Mouse (Mus musculus): ENCODE data around the gene Foxc1. TPM values are rescaled to one million over a fixed set of nuclear protein-coding genes. Genes with fewer than 3 reads are reported as not detected.

Gene Foxc1
- total RNA-seq (2021), result 1 to 10 TPM; 5.4 to 6.1 TPM
- long read RNA-seq, experiment 1, full-length matches to known transcripts, result 11 of 11 reads
- long read RNA-seq, experiment 1, partial matches to known transcripts, result 0 of 11 reads
- long read RNA-seq, experiment 1, other reads (novel, unspliced or antisense), result 0 of 11 reads
- long read RNA-seq, experiment 2, full-length matches to known transcripts, result 14 of 14 reads
- long read RNA-seq, experiment 2, partial matches to known transcripts, result 0 of 14 reads
- long read RNA-seq, experiment 2, other reads (novel, unspliced or antisense), result 0 of 14 reads

DNA sequence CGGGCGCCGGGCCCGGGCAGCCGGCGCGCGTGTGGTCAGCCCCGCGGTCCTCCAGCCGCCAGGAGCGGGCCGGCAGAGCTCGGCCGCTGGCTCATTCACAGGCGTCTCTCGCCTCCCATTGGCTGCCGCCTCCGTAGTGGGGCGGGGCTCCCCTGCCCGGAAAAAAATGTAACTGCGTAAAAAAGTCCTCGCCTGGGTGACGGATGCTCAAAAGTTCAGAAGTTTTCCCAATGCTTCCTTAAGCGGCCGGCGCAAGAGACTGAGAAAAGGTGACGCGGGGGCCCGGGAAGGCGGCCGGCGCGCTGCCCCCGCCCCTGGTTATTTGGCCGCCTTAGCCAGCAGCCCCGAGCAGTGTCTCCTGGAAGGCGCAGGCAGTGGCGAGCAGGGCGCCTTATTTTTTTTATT, at the start of gene Foxc1:
TSS of gene Foxc1 (plus strand) at position 206 of the 405 bp plus-strand sequence.
- DNase-seq (ENCODE audit: low spot score in 2 of 2), result no peak

DNA sequence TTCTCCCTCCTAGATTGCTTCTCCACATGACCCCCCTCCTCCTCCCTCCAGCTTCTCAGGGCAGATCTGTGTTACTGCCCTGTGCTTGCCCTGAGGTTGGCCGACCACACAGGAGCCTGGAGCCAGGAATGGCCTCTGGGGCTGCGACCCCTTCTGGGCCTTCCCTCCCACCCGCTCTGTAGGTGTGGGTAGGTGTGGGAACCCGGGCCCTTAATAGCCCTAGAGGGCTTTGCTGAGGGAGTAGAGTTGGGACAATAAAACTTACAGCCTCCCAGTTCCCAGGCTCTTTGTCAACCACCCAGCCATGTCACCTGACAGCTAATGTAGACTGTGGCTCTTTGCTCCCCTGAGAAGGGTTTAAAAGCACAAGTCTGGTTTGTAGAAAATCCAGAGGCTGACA, 46.0 kb upstream of the Foxc1 start:
- no peak for DNase-seq (ENCODE audit: low spot score in 2 of 2)

DNA sequence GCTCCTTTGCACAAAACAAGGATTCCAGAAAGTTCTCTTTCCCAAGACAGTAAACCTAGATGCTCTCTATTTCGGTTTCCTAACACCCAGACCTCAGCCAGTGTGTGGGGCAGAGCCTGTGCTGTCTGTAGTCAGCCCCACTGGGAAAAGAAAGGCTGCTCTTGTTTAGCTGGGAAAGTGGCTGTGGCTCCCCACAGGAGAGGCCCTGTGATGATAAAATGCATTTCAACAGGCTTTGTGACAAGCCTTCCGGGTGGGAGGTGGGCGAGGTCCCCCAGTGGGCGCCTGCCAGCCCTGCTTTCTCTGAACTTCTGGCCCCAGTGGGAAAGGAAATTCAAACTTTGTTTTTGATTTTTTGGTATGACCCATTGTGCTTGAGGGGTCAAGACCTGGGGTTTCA, 45.4 kb upstream of the Foxc1 start:
- no peak for DNase-seq (ENCODE audit: low spot score in 2 of 2)

DNA sequence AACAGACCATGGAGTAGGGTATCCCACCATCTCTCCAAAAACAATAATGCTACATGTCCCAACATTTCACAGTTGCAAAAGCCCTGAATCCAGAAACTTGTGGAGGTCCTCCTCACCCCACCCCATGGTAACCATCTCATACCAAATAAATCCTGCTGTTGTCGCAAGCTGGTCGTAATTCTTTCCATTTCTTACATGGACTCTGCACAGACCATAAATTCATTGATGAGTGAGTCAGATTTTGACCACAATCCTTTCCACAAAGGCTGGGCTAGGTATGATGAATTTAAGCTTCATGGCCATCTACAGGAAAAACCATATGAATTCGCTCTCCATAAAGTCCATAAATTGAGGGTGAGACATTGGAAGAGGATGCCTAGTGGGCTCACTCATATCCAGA, 42.0 kb upstream of the Foxc1 start:
- no peak for DNase-seq (ENCODE audit: low spot score in 2 of 2)

DNA sequence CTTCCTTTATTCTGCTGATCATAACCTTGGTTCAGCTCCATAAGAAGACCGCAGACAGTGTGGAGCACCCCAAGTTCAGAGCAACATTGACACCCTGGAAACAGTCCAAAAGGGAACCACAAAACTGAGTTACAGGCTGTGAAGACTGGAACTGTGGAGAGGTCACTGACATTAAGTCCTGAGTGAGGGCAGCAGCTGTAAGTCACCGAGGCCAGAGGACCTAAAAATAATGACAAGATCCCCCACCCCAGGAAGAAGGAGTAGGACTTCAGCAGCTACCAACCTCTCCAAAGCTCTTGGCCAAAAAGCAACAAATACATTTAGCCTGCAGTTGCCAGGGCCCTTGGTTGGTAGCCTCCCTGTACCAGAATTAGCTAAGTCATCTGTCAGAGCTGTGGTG, 40.9 kb upstream of the Foxc1 start:
- no peak for DNase-seq (ENCODE audit: low spot score in 2 of 2)

DNA sequence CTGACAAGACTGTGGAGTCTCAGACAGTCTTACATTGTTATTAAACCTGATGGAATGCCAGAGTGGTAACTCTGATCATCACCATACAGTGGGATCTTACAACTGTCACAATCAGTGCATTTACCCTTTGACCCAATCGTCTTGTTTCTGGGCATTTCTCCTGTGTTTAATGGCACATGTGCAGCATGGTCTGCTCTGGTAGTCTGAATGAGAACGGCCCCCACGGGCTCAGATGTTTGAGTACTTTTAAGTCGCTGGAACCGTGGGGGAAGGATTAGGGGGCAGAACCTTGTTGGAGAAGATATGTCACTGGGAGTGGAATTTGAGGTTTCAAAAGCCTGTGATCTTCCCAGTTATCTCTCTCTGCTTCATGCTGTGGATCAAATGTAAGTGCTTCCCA, 33.6 kb upstream of the Foxc1 start:
- DNase-seq (ENCODE audit: low spot score in 2 of 2), result no peak

DNA sequence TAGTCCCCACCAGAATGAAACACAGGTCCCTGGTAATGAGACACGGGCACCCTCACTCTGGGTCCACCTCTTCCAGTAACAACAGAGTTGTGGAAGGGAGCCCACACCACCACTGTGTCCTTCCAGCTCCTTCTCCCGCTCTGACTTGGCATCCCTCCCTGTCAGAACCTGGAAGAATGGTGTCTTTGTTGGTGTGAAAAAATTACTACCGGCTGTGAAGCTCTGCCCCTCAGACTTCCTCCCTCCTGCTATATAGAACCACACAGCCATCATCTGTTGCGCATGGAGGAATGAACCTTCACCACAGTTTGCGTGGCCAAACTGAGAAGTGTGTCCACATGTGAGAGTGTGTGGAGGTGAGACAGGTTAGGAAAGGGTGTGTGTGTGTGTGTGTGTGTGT, 30.7 kb upstream of the Foxc1 start:
- no peak for DNase-seq (ENCODE audit: low spot score in 2 of 2)

DNA sequence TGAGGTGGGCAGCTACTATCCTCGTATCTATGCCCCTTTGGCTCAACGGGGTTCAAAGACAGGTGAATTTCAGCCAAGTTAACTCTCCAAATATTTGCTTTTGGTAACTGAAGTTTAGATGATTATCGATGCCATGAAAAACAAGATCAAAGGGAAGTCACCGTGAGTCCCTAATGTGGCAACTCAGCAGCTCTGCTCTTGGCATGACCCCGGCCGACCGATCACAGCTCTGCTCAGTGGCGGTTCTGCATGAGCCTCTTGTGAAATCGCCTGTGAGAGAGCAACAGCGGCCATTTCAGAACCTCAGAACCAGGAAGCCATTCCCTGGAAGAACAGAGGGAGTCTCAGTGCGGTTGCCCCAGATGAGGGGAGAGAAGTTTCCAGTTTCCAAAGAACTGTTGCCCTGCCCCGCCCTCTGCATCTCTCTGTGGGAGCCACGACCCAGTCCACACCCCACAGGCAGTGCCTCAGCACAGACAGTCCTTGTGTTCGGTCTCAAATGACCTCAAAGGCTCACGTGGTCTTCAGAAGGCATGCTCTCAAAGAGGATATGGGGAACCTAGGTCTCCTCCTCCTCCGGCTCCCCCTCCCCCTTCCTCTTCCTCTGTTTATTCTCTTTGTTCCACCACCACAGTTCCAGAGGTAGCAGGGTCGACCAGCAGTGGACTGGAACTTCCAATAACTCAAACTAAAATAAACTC, 27.0 kb upstream of the Foxc1 start:
- no peak for DNase-seq (ENCODE audit: low spot score in 2 of 2)

DNA sequence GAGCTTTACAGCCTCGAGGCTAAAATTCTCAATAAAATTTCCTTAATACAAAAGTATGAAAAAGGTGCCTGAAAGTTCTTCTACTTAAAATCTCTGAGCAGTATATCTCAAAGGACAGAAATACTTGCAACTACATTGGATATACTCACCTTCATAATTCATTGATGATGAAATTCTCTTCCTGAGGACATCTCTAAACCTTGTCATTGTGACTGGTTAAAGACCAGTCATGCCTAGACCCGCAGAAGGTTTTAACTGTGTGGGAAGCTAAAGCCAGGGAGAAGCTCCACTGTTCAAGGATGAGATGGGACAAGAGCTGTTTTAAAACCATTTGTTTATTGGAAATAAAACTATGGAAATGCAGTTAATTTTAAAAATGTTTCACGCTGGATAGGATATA, 26.1 kb upstream of the Foxc1 start:
- no peak for DNase-seq (ENCODE audit: low spot score in 2 of 2)

DNA sequence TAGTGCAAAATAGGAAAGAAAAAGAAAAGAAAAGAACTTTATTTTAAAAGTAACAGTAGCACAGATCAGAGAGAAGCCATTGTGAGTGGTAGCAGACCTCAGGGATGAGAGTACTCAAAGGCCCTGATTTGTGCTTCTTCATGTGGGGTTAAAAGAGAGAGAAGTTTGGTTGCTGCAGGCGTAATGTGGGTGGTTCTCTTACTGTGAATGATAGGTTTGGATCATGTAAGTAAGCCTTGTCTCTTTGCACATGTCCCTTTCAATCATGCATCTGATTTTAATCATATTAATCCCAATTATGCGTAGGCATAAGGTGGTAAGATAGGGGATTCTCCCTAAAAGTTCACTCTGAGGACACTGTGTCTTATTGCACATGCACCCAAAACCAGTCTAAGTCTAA, 24.4 kb upstream of the Foxc1 start:
- DNase-seq (ENCODE audit: low spot score in 2 of 2), result no peak

DNA sequence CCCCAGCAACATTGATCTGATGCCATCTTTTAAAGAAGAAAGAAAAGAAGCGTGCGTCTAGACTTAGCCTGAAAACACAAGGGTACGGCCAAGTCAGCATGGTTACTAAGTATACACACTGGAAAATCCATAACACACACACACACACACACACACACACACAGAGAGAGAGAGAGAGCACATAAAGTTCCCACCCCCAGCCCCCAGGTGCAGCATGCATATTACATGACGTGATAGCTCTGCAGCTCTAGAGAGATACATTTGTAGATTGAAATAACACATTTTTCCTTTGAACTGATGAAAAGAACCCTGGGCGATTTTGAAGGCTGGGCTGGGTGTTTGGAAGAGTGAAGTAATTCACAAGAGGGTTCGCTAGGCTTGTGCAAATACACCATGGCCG, 21.7 kb upstream of the Foxc1 start:
- DNase-seq (ENCODE audit: low spot score in 2 of 2), result no peak

DNA sequence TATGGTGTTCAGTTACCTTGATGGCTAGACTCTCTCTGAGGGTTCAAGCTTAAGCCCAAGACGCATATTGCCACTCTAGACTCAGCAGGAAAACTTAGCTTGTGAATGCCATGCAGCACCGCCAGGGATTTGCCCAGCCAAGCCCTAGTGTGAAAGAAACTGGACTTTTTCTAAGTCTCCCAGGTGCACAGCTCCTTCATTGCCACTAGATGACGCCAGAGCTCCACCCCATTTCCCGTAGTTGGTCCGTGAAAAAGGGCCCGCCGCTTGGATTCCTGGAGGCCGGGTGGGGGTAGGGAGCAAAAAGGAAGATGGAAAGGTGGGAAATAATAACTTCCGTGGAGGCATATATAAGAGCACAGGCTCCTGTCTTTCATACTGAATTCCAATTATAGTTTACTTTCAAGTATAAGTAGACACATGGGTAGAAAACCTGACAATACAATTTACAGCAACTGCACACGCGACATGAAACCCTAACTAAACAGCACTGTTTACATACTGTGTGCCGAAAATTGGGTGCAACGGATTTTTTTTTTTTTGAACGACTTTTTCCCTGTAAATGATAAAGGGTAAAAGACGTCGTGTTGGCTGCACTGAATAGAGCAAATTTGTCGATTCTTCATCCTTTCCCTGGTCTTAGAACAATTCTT, 13.8 kb upstream of the Foxc1 start:
- DNase-seq (ENCODE audit: low spot score in 2 of 2), result peak in 1 of 2 experiments; percentile 65

DNA sequence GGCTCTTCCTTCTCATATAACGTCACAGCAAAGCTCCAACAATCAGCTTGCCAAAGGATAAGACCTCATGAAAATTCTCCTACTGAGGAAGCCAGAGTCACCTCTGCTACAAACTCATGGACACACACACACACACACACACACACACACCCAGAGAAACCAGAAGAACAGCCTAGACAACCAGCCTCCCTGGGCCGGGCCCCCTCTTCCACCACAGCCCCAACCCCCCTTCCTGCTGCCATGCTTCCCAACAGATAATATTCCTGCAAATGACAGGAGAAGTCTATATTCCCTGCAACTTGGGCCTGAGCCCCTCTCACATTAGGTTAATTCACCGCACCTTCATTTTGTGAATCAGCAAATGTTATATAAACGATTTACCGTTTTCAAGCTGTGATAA, 13.3 kb upstream of the Foxc1 start:
- DNase-seq (ENCODE audit: low spot score in 2 of 2), result no peak

DNA sequence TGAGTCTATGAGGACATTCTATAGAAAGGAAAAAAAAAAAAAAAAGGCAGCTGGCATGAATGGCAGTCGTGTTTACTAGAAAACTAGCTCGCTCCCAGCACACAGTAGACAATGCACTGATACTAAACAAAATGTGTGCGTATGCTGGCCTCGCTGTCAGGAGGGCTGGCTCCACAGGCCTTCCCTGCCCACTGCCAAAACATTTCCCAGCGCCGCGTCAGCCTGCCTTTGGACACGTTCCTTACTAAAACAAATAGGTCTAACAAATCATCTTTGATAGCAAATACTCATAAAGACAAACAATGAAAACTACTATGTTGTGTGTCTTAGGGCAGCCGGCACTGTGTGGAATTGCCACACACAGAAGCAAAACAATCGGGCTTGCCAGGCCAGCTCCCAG, 9.1 kb upstream of the Foxc1 start:
- DNase-seq (ENCODE audit: low spot score in 2 of 2), result no peak

DNA sequence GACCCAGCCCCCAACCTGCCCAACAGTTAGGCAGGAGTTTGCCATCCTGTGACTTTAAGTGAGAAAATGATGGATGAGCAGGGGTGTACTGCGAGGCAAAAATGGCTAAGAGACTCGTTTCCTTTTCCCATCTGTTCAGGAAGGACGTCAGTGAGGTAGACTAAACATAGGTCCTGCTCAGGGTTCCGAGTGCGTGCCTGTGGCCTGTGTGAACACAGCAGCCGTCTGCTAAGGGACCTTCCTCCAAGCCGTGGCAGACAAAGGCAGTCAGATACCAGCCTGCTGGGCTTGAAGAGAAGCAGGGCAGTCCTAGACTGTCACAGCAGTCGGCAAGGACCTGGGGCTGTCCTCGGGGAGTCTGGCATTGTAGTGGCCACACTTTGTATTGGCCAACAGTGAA, 8.4 kb upstream of the Foxc1 start:
- no peak for DNase-seq (ENCODE audit: low spot score in 2 of 2)

DNA sequence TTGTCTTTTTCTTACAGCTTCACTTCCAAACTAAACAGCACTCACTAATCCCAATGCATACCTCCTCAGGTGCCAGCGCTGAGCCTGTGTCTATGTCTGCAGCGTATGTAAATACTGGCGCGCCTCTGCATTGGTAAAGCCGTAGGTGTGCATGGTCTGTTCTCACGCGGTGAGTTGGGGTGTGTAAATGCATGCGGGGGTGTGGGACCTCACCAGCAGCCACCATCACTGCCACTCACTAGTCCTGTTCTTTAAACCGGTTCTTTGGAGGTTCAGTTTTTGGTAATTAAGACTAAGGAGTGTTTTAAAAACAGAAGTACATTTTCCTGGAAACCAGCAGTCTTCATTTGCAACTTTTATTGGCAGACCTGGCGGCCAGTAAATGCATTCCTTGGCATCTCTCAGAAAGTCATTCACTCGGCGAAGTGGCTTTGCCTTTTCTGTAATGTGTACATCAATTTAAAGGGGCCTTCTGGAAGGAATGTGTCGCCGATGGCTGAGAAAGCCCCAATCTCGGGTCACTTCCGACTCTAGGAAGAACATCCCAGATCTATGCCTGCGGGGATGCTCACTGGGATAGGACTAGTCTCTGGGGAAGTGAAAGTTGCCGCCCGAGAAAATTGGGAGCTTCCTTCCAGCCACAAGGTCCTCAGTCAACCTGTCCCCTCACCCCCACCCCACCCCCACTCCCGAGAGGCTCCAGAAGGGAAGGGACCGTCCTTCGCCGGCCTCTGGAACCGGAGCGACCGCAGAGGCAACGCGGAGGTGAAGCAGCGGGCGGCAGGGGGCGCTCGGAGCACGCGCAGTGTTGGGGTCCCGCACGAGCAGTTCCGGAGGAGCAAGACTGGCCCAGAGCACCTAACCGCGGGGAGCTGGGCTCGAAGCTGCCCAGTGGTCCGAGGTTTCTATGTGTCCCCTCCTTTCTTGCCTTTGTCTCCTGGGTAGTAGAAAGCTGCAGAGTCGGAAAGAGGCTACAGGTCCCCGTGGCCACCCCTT, 5.6 kb upstream of the Foxc1 start:
- peak; percentile 81 to 82 for DNase-seq (ENCODE audit: low spot score in 2 of 2)

DNA sequence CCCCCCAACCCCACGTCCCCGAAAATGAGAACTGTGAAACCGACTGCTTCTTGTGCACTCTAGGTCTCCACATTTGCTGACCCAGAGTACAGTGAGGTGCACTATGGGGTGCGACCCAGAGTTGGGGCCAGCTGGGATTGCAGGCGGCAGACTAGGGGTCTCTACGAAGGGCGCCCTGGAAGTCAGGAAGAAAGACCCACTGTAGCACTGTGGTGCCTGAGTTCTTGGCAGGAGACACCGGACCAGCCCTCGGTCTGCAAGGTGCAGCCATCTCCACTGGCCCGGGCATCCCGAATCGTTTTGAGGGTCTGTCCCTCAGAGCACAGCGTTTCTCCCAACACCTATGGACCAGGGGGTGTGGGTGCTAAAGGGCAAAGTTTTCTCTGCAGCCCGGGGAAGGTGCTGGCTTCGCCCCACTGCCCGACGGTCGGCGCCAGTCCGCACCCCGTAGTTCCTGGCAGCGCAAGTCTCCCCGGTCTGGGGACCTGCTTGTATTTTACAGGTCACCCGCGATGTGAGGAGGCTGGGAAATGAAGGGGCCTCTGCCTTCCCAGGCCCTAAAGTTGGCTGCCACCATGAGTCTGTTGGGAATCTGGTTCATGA, 4.6 kb upstream of the Foxc1 start:
- DNase-seq (ENCODE audit: low spot score in 2 of 2), result no peak

DNA sequence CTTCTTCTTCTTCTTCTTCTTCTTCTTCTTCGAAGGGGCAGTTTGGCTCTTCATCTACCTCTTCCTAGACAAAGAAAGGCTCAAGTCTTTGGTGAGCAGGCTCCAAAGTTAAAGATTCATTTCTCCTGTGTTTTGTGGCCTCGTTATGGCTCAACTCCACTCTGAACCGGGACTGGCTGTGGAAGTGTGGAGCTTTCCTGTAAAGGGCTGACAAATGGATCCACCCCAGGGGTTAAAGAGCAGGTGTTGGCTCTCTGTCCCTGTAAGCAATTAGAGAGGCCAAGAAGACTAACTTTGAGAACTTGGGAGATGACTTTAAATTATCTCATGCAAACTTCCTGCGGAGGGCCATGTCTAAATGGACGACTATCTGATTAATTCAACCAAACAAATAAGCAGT, 4.0 kb upstream of the Foxc1 start:
- no peak for DNase-seq (ENCODE audit: low spot score in 2 of 2)

DNA sequence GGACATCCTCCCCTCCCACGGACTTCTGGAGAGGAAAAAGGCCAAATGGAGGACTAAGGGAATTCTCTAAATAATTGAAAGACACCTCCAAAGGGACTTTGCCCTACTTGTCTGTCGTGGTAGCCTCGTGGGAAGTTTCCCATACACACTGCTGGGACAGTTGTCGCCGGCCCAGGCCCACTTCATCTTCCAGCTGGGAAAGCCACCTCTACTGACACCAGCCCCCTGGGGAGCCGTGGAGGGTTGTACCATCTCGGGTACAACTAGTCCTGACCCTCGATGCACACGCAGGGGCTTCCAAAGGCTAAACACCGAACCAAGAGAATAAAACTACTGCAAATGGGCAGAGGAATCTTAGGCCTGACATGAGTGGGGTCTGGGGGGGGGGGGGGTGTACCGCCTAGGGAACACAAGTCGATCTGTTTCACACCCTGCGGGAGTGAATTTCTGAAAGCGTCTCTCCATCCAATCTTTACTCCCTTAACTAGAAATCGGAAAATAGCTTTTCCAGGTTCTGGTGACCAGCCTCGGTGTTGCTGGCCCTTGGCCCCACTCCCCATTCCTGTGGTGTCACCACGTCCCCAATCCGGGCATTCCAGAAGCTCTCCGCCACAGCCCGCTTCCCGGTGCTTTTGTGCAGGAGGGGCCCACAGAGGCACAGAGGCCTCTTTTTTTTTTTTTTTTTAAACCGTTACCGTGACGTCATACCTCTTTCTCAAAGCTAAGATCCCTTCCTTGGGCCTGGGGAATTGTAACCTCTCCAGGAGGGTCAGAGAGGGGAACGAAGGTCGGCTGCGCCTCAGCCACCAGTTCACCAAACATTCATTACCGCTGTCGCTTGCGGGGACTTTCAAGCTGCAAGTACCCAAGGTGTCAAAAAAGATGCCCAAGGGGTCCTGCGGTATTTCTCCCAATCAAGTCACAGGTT, 3.0 kb upstream of the Foxc1 start:
- DNase-seq (ENCODE audit: low spot score in 2 of 2), result no peak

DNA sequence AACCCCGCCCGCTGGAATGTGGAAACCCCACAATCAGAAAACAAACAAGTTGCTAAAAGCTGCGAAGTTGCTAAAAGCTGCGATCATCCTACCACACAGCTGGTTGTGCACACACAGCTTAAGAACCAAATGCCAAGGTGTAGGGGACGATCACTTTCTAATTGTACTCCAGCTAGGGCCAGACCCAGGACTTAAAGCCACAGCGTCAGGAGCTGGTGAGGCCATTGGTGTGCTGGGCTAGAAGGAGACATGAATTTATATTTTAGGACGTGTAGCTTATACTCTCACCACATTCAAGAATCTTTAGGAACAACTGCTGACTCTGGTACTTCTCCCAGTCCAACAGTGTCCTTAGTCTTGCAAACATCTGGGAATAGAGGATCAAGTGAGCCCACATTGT, 1.9 kb upstream of the Foxc1 start:
- DNase-seq (ENCODE audit: low spot score in 2 of 2), result no peak

All from layer of hippocampus, postnatal 14 days (tissue).